Mouse (Mus musculus) neural tube, embryonic 11.5 days (tissue): ENCODE data around the gene Tmem88b. TPM values are rescaled to one million over a fixed set of nuclear protein-coding genes. Genes with fewer than 3 reads are reported as not detected.
"Not testable (repeated sequence)": the region's sequence is repeated elsewhere in the genome, so short reads cannot be mapped to it uniquely, and the experiment has no call there.

Experiments
- ATAC-seq: fragments of 200-750 bp; cut with Nextera tagmentation; 2 replicates; pipeline ENCODE4 v1.8.0; 2017; ENCODE audit warnings: moderate number of reproducible peaks, mild to moderate bottlenecking, moderate TSS enrichment, moderate library complexity; ENCODE audit not compliant: insufficient read depth, low FRiP score, low TSS enrichment
- DNase-seq: peaks from one replicate; pipeline ENCODE4 v3.0.0-alpha.2; 2015; ENCODE audit warnings: low spot score
- H3K27ac ChIP-seq: fragments of 300-500 bp; sonication (generic); 2 replicates; pipeline ENCODE4 v1.5.1; 2014; ENCODE audit warnings: low read depth, mild to moderate bottlenecking, low read length
- H3K27me3 ChIP-seq: fragments of 300-500 bp; sonication (generic); 2 replicates; pipeline ENCODE4 v1.6.1; 2014; ENCODE audit warnings: mild to moderate bottlenecking, low read length, mixed read lengths; ENCODE audit not compliant: control insufficient read depth, insufficient read depth
- H3K36me3 ChIP-seq: fragments of 300-500 bp; sonication (generic); 2 replicates; pipeline ENCODE4 v1.6.1; 2014; ENCODE audit warnings: mild to moderate bottlenecking, low read length, moderate library complexity, mixed read lengths; ENCODE audit not compliant: control insufficient read depth, insufficient read depth
- H3K4me1 ChIP-seq: fragments of 300-500 bp; sonication (generic); 2 replicates; pipeline ENCODE4 v1.6.1; 2014; ENCODE audit warnings: low read length, mixed read lengths; ENCODE audit not compliant: control insufficient read depth, insufficient read depth
- H3K4me2 ChIP-seq: fragments of 300-500 bp; sonication (generic); 2 replicates; pipeline ENCODE4 v1.6.1; 2014; ENCODE audit warnings: low read depth, mild to moderate bottlenecking, moderate library complexity
- H3K4me3 ChIP-seq: fragments of 300-500 bp; sonication (generic); 2 replicates; pipeline ENCODE4 v1.5.1; 2014; ENCODE audit warnings: low read depth, low read length
- H3K9ac ChIP-seq: fragments of 300-500 bp; sonication (generic); 2 replicates; pipeline ENCODE4 v1.6.1; 2014; ENCODE audit warnings: mild to moderate bottlenecking, low read length
- H3K9me3 ChIP-seq: fragments of 300-500 bp; sonication (generic); 2 replicates; pipeline ENCODE4 v1.6.1; 2016; ENCODE audit warnings: low read length; ENCODE audit not compliant: control insufficient read depth
- WGBS: fragments of 180-500 bp; shearing (Covaris S2); extraction: QIAGEN DNeasy Blood & Tissue Kit; methylation state at CpG from one replicate; pipeline ENCODE4 v1.1.7; 2014; 5-methylcytosine and 5-hydroxymethylcytosine counted together
- polyA plus RNA-seq: library from polyadenylated mRNA; unstranded; fragments of >200 nt; fragmentation: Nextera tagmentation; extraction: Ambion mirVana; gene quantifications from 2 replicates; pipeline ENCODE4 v1.2.1, GENCODE M21; 2014

The Tmem88b gene
- polyA plus RNA-seq, 1 experiment from 2014 or later = 0.33 TPM

DNA sequence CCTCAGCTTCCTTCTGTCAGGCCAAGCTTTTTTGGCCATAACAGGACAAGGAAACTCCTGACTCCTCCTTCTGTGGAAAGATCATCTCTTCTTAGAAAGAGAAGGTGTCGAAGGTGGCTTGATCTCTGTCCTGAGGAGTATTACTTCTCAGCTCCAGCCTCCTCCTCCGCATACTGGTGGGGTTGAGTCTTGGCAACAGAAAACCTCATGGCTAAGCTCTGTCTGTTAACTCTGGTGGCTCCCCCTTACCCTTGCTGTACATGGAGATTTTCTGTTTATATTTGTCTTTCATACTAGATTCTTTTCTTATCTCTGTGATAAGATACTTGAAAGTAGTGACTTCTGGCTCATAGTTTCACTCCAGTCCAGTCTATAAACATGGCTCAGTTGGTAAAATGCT, 8.1 kb upstream of the Tmem88b start:
- WGBS = 81% methylated on average over 2 of the region's 2 CpGs
- Histone ChIP-seq H3K4me1 (no peaks in the 10 kb centered on the region), H3K27ac (no peak overlapping the region), H3K27me3 (no peaks in the 10 kb centered on the region), H3K9me3 (no peaks in the 10 kb centered on the region), H3K36me3 (no peaks in the 10 kb centered on the region), H3K9ac (no peak overlapping the region), H3K4me2 (no peak overlapping the region), H3K4me3 (no peak overlapping the region)
- DNase-seq = no peak
- no peak for ATAC-seq

GRCm38 (mm10) chr4:155791240-155791933, 5.7 kb upstream of the Tmem88b start:
- 77% methylated on average over 24 of the region's 24 CpGs for WGBS
- Histone ChIP-seq H3K4me1 (no peaks in the 10 kb centered on the region), H3K4me2 (no peak overlapping the region), H3K36me3 (no peaks in the 10 kb centered on the region), H3K4me3 (no peak overlapping the region), H3K27me3 (no peaks in the 10 kb centered on the region), H3K27ac (no peak overlapping the region), H3K9me3 (no peaks in the 10 kb centered on the region), H3K9ac (no peak overlapping the region)
- ATAC-seq (no peak), DNase-seq (no peak)

GRCm38 (mm10) chr4:155790650-155791161, 5.0 kb upstream of the Tmem88b start:
- Histone ChIP-seq H3K4me1 (no peaks in the 10 kb centered on the region), H3K36me3 (no peaks in the 10 kb centered on the region), H3K9me3 (no peaks in the 10 kb centered on the region), H3K4me3 (no peak overlapping the region), H3K9ac (no peak overlapping the region), H3K27ac (no peak overlapping the region), H3K4me2 (no peak overlapping the region), H3K27me3 (no peaks in the 10 kb centered on the region)
- ATAC-seq = no peak
- no peak for DNase-seq
- 71% methylated on average over 3 of the region's 3 CpGs for WGBS

GRCm38 (mm10) chr4:155790021-155790489, 4.4 kb upstream of the Tmem88b start, which contains the start of gene Ankrd65:
Ankrd65 (plus strand) TSS chr4:155790439.
- Histone ChIP-seq H3K4me1 (no peaks in the 10 kb centered on the region), H3K9me3 (no peaks in the 10 kb centered on the region), H3K4me2 (no peak within 1 kb of the TSS), H3K9ac (no peak within 1 kb of the TSS), H3K4me3 (no peak within 1 kb of the TSS), H3K27ac (no peak within 1 kb of the TSS), H3K27me3 (no peaks in the 10 kb centered on the region), H3K36me3 (no peaks in the 10 kb centered on the region)
- 82% methylated on average over 3 of the region's 3 CpGs for WGBS
- DNase-seq (no peak), ATAC-seq (no peak)

DNA sequence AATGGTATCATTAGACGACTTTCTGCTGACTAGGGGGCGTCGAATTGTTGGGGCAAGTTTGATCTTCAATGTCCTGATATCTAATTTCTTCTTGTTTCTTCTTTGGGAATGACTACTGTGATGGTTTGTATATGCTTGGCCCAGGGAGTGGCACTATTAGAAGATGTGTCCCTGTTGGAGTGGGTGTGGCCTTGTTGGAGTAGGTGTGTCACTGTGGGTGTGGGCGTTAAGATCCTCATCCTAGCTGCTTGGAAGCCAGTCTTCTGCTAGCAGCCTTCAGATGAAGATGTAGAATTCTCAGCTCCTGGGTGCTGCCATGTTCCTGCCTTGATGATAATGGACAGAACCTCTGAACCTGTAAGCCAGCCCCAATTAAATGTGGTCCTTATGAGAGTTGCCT, 3.2 kb upstream of the Tmem88b start:
- H3K4me1 ChIP-seq, H3K27me3 ChIP-seq, H3K9ac ChIP-seq, ATAC-seq, H3K9me3 ChIP-seq, H3K4me2 ChIP-seq, H3K36me3 ChIP-seq, H3K27ac ChIP-seq, H3K4me3 ChIP-seq, DNase-seq: not testable (repeated sequence)
- WGBS = 82% methylated on average over 4 of the region's 4 CpGs

DNA sequence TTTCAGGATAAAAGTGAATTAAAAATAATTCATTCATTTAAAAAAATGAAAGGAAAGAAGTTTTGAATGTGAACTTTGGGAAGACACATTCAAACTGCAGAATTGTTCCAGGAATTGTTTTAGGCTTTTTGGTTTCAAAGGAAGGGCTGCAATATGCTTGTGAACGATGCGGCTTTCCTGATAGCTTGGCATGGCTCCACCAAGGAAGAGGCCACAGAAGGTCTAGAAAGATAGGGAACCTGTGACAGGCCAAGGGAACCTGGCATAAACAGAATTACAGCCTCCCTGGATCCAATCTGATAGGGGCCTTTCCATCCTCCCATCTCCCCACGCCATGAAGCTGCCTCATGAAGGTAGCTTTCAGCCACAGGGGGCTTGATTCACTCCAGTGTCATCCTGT, 2.6 kb upstream of the Tmem88b start:
- DNase-seq (no peak), ATAC-seq (no peak)
- no peak overlapping the region for H3K27ac ChIP-seq
- no peak overlapping the region for H3K4me3 ChIP-seq
- no peaks in the 10 kb centered on the region for H3K9me3 ChIP-seq
- WGBS = 81% methylated on average over 3 of the region's 3 CpGs
- no peaks in the 10 kb centered on the region for H3K27me3 ChIP-seq
- H3K36me3 ChIP-seq = no peaks in the 10 kb centered on the region
- no peak overlapping the region for H3K4me2 ChIP-seq
- H3K4me1 ChIP-seq = 0 out of 2 replicates have a peak, but pooled peaks cover 2% of the 10 kb centered on the region
- no peak overlapping the region for H3K9ac ChIP-seq

- Histone ChIP-seq H3K4me3 (no peak overlapping the region), H3K27me3 (no peaks in the 10 kb centered on the region), H3K27ac (no peak overlapping the region), H3K4me1 (0 out of 2 replicates have a peak, but pooled peaks cover 2% of the 10 kb centered on the region), H3K4me2 (no peak overlapping the region), H3K36me3 (no peaks in the 10 kb centered on the region), H3K9me3 (no peaks in the 10 kb centered on the region), H3K9ac (peak overlapping the region; percentile 32; the same call in 1 of the 2 replicates)
- ATAC-seq = no peak
- DNase-seq = no peak
- 79% methylated on average over 10 of the region's 10 CpGs for WGBS
These were observed 428 bp downstream of the Tmem88b start for GRCm38 (mm10) chr4:155785246-155785645.

GRCm38 (mm10) chr4:155784081-155784701, 1.5 kb downstream of the Tmem88b start:
- 1% methylated on average over 51 of the region's 52 CpGs for WGBS
- 0 out of 2 replicates have a peak, but pooled peaks cover 2% of the 10 kb centered on the region for H3K4me1 ChIP-seq
- H3K36me3 ChIP-seq = no peaks in the 10 kb centered on the region
- peak overlapping the region; percentile 56 for H3K4me3 ChIP-seq
- DNase-seq = peak; percentile 83
- peak overlapping the region; percentile 86 for H3K9ac ChIP-seq
- H3K27me3 ChIP-seq = no peaks in the 10 kb centered on the region
- peak overlapping the region; percentile 68 for H3K4me2 ChIP-seq
- peak; percentile 81 for ATAC-seq
- no peaks in the 10 kb centered on the region for H3K9me3 ChIP-seq
- H3K27ac ChIP-seq = peak overlapping the region; percentile 76
